Mouse (Mus musculus) stomach, embryonic 14.5 days (tissue): Measurements from ENCODE around the gene Taf1a. TPM values are rescaled to one million over a fixed set of nuclear protein-coding genes. Genes with fewer than 3 reads are reported as not detected.
"Not testable (repeated sequence)": the region's sequence is repeated elsewhere in the genome, so short reads cannot be mapped to it uniquely, and the experiment has no call there.

Experiments
- ATAC-seq: fragments of 200-750 bp; cut with Nextera tagmentation; 2 replicates; pipeline ENCODE4 v1.8.0; 2017; ENCODE audit warnings: low read depth, moderate TSS enrichment; ENCODE audit not compliant: insufficient number of reproducible peaks, insufficient read depth, low FRiP score
- H3K27ac ChIP-seq: fragments of 300-500 bp; sonication (generic); 2 replicates; pipeline ENCODE4 v1.5.1; 2014; ENCODE audit warnings: mild to moderate bottlenecking, low read length, moderate library complexity, mixed read lengths
- H3K27me3 ChIP-seq: fragments of 300-500 bp; sonication (generic); 2 replicates; pipeline ENCODE4 v1.6.1; 2014; ENCODE audit warnings: low read length, control low read depth, mixed read lengths; ENCODE audit not compliant: control insufficient read depth, insufficient read depth
- H3K36me3 ChIP-seq: fragments of 300-500 bp; sonication (generic); 2 replicates; pipeline ENCODE4 v1.6.1; 2014; ENCODE audit warnings: mild to moderate bottlenecking, control low read depth, low read length, moderate library complexity, mixed read lengths; ENCODE audit not compliant: control insufficient read depth, insufficient read depth
- H3K4me1 ChIP-seq: fragments of 300-500 bp; sonication (generic); 2 replicates; pipeline ENCODE4 v1.6.1; 2014; ENCODE audit warnings: low read length, control low read depth, mixed read lengths; ENCODE audit not compliant: control insufficient read depth, insufficient read depth
- H3K4me2 ChIP-seq: fragments of 300-500 bp; sonication (generic); replicated peaks from 2 replicates; pipeline ENCODE4 v1.6.1; 2014; ENCODE audit warnings: low read depth, low read length, control low read depth
- H3K4me3 ChIP-seq: fragments of 300-500 bp; sonication (generic); 2 replicates; pipeline ENCODE4 v1.5.1; 2014; ENCODE audit warnings: low read depth, low read length, control low read depth
- H3K9ac ChIP-seq: fragments of 300-500 bp; sonication (generic); replicated peaks from 2 replicates; pipeline ENCODE4 v1.6.1; 2014; ENCODE audit warnings: low read depth, mild to moderate bottlenecking, control low read depth, low read length, moderate library complexity, mixed read lengths
- H3K9me3 ChIP-seq: fragments of 300-500 bp; sonication (generic); 2 replicates; pipeline ENCODE4 v1.6.1; 2016; ENCODE audit warnings: low read depth, low read length, control low read depth; ENCODE audit not compliant: control insufficient read depth
- WGBS: fragments of 180-500 bp; shearing (Covaris S2); extraction: QIAGEN DNeasy Blood & Tissue Kit; methylation state at CpG from one replicate; pipeline ENCODE4 v1.1.7; 2014; 5-methylcytosine and 5-hydroxymethylcytosine counted together
- polyA plus RNA-seq: library from polyadenylated mRNA; unstranded; fragments of >200 nt; fragmentation: Nextera tagmentation; extraction: Ambion mirVana; gene quantifications from 2 replicates; pipeline ENCODE4 v1.2.1, GENCODE M21; 2014

The Taf1a gene
- polyA plus RNA-seq, 1 experiment from 2014 or later = 24.7 TPM

DNA sequence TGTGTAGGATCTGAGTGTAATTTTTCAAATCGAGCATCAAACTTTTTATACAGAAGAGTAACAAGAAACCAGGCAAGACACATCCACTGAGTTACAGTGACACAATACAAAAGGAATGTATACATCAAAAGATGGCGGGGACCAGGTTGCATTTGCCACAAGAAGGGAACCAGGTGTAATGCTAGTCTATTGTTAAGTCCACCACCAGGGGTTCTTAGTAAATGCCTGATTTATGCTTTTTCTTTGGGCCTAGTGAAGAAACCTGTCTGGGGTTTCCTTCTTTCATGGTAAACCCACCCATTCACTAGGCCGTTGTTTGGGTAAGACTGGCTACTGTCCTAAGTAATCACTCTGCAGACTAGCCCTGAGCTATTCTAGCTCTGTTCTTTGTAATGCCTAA is 9.4 kb upstream of the Taf1a start:
- not testable (repeated sequence) for H3K4me3 ChIP-seq, H3K36me3 ChIP-seq, H3K4me2 ChIP-seq, H3K4me1 ChIP-seq, H3K27me3 ChIP-seq, H3K9ac ChIP-seq, H3K9me3 ChIP-seq, ATAC-seq, H3K27ac ChIP-seq
- 90% methylated on average over 3 of the region's 3 CpGs for WGBS

- no peak overlapping the region for H3K4me3 ChIP-seq
- 74% methylated on average over 5 of the region's 5 CpGs for WGBS
- no peak overlapping the region for H3K9ac ChIP-seq
- no peak overlapping the region for H3K27ac ChIP-seq
- no peak for ATAC-seq
- no peak overlapping the region for H3K4me2 ChIP-seq
- peaks cover 4% of the 10 kb centered on the region; the same call in 1 of the 2 replicates for H3K27me3 ChIP-seq
- H3K4me1 ChIP-seq = no peaks in the 10 kb centered on the region
- no peaks in the 10 kb centered on the region for H3K36me3 ChIP-seq
- H3K9me3 ChIP-seq = no peaks in the 10 kb centered on the region
These were observed 7.0 kb upstream of the Taf1a start for GRCm38 (mm10) chr1:183381816-183382215.

DNA sequence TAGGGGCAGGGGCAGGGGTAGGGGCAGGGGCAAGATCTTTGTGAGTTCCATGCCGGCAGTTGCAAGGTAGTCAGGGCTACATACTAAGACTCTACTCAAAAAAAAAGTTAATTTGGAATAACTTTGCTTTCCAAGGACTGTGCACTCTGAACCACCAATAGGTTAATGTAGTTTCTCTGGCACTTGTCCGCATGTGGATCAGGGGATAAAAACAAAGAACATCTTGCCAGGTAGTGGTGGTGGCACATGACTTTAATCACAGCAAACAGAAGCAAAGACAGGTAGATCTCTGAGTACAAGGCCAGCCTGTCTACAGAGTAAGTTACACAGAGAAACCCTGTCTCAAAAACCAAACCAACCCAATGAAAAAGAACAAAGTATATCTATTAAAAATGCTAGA is 6.2 kb upstream of the Taf1a start:
- H3K27ac ChIP-seq = no peak overlapping the region
- no peaks in the 10 kb centered on the region for H3K4me1 ChIP-seq
- no peak overlapping the region for H3K4me3 ChIP-seq
- H3K36me3 ChIP-seq = no peaks in the 10 kb centered on the region
- no peak overlapping the region for H3K4me2 ChIP-seq
- H3K9ac ChIP-seq = no peak overlapping the region
- peaks cover 4% of the 10 kb centered on the region; the same call in 1 of the 2 replicates for H3K27me3 ChIP-seq
- H3K9me3 ChIP-seq = no peaks in the 10 kb centered on the region
- no peak for ATAC-seq
- WGBS = 92% methylated on average over 2 of the region's 2 CpGs

DNA sequence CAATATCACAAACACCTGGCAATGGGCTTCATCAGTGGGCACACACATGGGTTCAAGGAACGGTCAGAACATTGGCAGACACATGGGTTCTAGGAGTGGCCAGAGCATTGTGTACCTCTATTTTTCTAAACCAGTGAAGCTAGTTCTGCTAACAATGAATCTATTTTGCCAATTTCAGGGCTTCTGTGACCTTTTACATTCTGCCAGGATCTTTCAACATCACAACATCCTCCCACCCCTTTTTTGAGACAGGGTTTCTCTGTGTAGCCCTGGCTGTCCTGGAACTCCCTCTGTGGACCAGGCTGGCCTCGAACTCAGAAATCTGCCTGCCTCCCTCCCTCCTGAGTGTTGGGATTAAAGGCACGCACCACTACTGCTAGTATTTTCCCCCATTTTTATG is 1.4 kb upstream of the Taf1a start:
- H3K9ac ChIP-seq, H3K4me1 ChIP-seq, H3K27ac ChIP-seq, H3K4me2 ChIP-seq, H3K4me3 ChIP-seq, H3K27me3 ChIP-seq, H3K36me3 ChIP-seq, ATAC-seq, H3K9me3 ChIP-seq: not testable (repeated sequence)
- WGBS = 97% methylated on average over 3 of the region's 3 CpGs

- H3K27me3 ChIP-seq = no peaks in the 10 kb centered on the region
- H3K9me3 ChIP-seq = no peaks in the 10 kb centered on the region
- no peak overlapping the region for H3K4me3 ChIP-seq
- H3K9ac ChIP-seq = no peak overlapping the region
- ATAC-seq = no peak
- no peak overlapping the region for H3K27ac ChIP-seq
- H3K4me2 ChIP-seq = no peak overlapping the region
- no peaks in the 10 kb centered on the region for H3K4me1 ChIP-seq
- H3K36me3 ChIP-seq = peaks cover 56% of the 10 kb centered on the region
- 89% methylated on average over 3 of the region's 3 CpGs for WGBS
These were observed 14.6 kb downstream of the Taf1a start for GRCm38 (mm10) chr1:183403396-183403795.

- no peak for ATAC-seq
- WGBS = 83% methylated on average over 15 of the region's 15 CpGs
These were observed 25.4 kb downstream of the Taf1a start for GRCm38 (mm10) chr1:183414081-183414727.

DNA sequence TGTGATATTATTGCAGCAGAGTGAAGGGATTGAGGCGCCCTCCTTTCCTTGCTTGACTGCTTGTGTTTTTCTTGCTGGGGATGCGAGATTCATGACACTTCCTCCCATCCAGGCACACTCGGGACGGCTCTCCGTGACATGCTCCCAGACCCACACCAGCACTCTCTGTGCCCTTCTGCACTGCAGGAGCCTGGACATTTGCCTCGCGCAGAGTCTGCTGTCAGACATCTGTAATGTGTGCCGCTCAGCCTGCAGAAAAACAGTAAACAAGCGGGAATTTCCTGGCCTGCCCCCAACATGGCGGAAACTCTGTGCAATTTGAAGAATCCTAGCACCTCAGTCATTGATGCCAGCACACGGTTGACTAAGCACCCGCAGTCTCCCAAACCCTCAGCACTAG is 29.1 kb downstream of the Taf1a start, which contains the start of gene Hhipl2:
Gene Hhipl2, plus strand, starts transcription at position 343 of the 400 bp plus-strand sequence.
- Histone ChIP-seq H3K27ac (no peak within 1 kb of the TSS), H3K27me3 (no peaks in the 10 kb centered on the region), H3K4me1 (no peaks in the 10 kb centered on the region), H3K4me3 (no peak within 1 kb of the TSS), H3K4me2 (no peak within 1 kb of the TSS), H3K9me3 (no peaks in the 10 kb centered on the region), H3K36me3 (no peaks in the 10 kb centered on the region), H3K9ac (no peak within 1 kb of the TSS)
- no peak for ATAC-seq
- WGBS = 76% methylated on average over 12 of the region's 12 CpGs

More at GRCm38 (mm10) chr1:183414081-183414727, 25.4 kb downstream of the Taf1a start:
- Histone ChIP-seq H3K4me2 (no peak overlapping the region), H3K9me3 (no peaks in the 10 kb centered on the region), H3K27me3 (no peaks in the 10 kb centered on the region), H3K36me3 (peaks cover 24% of the 10 kb centered on the region), H3K9ac (no peak overlapping the region), H3K27ac (no peak overlapping the region), H3K4me1 (no peaks in the 10 kb centered on the region), H3K4me3 (no peak overlapping the region)

DNA sequence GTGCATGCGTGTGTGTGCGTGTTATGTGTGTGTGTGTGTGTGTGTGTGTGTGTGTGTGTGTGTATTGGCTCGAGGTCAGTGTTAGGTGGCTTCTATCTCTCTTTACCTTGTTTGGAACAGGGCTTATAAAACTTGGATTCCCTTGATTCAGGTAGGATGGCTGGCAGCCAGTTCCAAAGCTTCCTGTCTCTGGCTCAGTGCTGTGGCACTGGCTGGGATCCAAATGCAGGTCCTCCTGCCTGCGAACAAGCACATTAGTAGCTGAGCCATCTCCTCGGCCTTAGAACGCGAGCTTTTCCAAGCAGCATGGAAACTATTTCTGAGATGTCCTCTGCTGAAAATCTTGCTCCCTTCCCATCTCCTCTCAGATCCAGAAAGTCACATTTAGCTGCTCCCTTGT is 31.0 kb downstream of the Taf1a start:
- Histone ChIP-seq H3K27me3 (no peaks in the 10 kb centered on the region), H3K9ac (no peak overlapping the region), H3K4me2 (no peak overlapping the region), H3K4me1 (no peaks in the 10 kb centered on the region), H3K9me3 (no peaks in the 10 kb centered on the region), H3K4me3 (no peak overlapping the region), H3K27ac (no peak overlapping the region), H3K36me3 (no peaks in the 10 kb centered on the region)
- ATAC-seq = no peak
- WGBS = 81% methylated on average over 7 of the region's 7 CpGs

DNA sequence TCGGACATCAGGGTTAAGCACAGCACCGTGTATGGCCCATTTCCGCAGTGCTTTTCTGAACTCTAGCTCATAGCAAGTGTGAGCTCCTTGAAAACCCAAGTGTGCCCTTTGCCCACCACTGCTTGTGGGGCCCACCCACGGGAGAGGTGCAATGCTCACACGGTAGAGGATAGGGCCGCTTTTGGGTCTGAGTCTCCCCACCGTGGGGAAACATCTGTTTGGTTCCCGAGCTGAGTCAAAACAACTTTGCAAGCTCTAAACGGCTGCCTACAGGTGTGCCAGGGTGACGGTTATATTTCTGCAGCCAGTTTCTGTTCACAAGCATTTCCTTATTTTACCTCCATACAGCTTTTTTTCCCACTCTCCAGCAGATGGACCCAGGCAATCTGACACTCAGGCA is 31.5 kb downstream of the Taf1a start:
- Histone ChIP-seq H3K9ac (no peak overlapping the region), H3K9me3 (no peaks in the 10 kb centered on the region), H3K36me3 (no peaks in the 10 kb centered on the region), H3K27me3 (no peaks in the 10 kb centered on the region), H3K4me1 (no peaks in the 10 kb centered on the region), H3K4me2 (no peak overlapping the region), H3K4me3 (no peak overlapping the region), H3K27ac (no peak overlapping the region)
- no peak for ATAC-seq
- 80% methylated on average over 10 of the region's 10 CpGs for WGBS
